Mouse (Mus musculus) megakaryocyte, embryonic 14.5 days (primary cell): ENCODE data around the gene Tstd1. TPM values are rescaled to one million over a fixed set of nuclear protein-coding genes. Genes with fewer than 3 reads are reported as not detected.

ENCODE experiments used
- H3K27me3 ChIP-seq: replicated peaks from 2 replicates; pipeline ENCODE3; 2012; ENCODE audit warnings: inconsistent platforms
- H3K36me3 ChIP-seq: replicated peaks from 2 replicates; pipeline ENCODE3; 2012; ENCODE audit warnings: low read length, inconsistent platforms, mixed read lengths
- H3K4me1 ChIP-seq: 2 replicates; pipeline ENCODE4 v1.6.1; 2012; ENCODE audit warnings: inconsistent platforms
- H3K4me3 ChIP-seq: replicated peaks from 2 replicates; pipeline ENCODE3; 2012; ENCODE audit warnings: moderate library complexity, mild to moderate bottlenecking, inconsistent platforms
- H3K9me3 ChIP-seq: 2 replicates; pipeline ENCODE4 v1.6.1; 2012; ENCODE audit warnings: inconsistent platforms
- FLI1 ChIP-seq: IDR thresholded peaks from 2 replicates; pipeline ENCODE4 v1.6.1; 2012; ENCODE audit warnings: low read length, inconsistent platforms, mixed read lengths
- GATA1 ChIP-seq: IDR thresholded peaks from 3 replicates; pipeline ENCODE4 v1.6.1; 2012; ENCODE audit warnings: mixed read lengths, low read length, inconsistent platforms, borderline replicate concordance
- polyA plus RNA-seq: library from polyadenylated mRNA; stranded (reverse); fragments of >175 nt; gene quantifications from 2 replicates; pipeline ENCODE4 v1.2.3, GENCODE M21; 2012; ENCODE audit warnings: low replicate concordance; ENCODE audit not compliant: insufficient read depth

Tstd1 gene
- polyA plus RNA-seq, 1 experiment, result not detected

DNA sequence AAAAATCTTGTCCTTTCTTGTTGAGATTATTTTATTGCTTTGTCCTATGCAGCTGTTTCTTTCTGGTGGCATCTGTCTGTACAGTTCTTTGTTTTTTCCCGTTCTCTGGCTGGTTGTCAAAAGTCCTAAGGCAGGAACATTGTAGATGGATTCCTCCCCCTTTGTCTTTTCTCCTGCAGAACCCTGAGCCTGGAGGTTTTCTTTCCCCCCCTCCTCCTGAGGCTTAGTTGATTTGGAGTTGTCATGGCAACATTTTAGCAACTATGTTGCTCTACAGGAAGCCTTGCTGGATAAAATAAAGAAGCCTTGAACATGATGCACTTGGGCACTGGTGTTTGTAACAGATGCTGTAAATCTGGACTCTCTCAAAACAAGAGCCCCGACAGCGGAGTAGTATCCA, 6.2 kb upstream of the Tstd1 start:
- H3K36me3 ChIP-seq, result peaks cover 50% of the 10 kb centered on the region
- H3K27me3 ChIP-seq, result peaks cover 2% of the 10 kb centered on the region
- H3K4me3 ChIP-seq, result peak overlapping the region; percentile 96
- peaks cover 27% of the 10 kb centered on the region for H3K4me1 ChIP-seq
- no peak for TF ChIP-seq FLI1
- TF ChIP-seq GATA1, result no peak
- no peaks in the 10 kb centered on the region for H3K9me3 ChIP-seq

DNA sequence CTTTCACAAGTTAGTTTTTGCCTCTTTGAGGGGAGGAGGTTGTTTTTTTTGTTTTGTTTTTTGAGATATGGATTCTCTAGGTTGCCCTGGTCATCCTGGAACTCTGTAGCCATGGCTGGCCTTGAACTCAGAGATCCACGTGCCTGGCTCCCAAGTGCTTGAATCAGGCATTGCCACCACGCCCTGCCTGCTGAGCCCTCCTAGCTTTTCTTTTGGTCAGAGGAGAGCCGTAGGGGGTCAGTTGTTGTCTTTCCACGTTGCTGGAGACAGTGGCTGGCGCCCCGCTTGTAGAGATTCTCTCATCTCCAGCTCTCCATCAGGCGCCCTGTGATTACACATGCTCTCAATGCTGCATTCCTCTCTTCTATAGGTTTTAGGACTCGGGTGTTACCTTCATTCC, 5.1 kb upstream of the Tstd1 start:
- Histone ChIP-seq H3K4me3 (no peak overlapping the region), H3K9me3 (no peaks in the 10 kb centered on the region), H3K27me3 (peaks cover 1% of the 10 kb centered on the region), H3K4me1 (peaks cover 22% of the 10 kb centered on the region), H3K36me3 (peaks cover 55% of the 10 kb centered on the region)
- TF ChIP-seq GATA1 (no peak), FLI1 (no peak)

DNA sequence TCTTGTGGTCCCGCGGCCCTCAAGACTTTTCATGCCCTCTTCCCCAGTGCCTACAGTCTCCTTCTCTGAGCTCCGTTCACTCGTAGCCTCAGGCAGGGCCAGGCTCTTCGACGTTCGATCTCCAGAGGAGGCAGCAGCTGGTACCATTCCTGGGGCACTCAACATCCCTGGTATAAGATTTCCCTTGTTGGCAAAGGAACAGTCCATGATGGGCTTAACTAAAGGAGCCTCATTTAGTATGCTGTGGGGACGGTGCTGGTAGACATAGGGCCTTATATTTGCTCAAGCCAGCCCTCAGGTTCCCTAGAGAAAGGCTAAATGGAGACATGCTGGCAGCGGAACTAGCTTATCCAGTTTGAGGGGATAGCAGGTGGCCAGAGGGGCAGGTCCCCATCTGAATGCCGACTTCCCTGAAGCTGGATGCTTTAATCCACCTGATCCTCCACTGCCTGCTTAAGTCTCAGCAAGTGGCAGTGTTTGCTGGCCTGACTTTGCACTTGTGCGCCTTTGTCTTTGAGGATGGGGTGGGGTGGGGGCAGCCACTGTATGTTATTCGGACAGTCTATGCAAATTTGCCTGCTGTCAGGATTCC, 715 bp downstream of the Tstd1 start:
- Histone ChIP-seq H3K27me3 (no peaks in the 10 kb centered on the region), H3K36me3 (peaks cover 69% of the 10 kb centered on the region), H3K9me3 (no peaks in the 10 kb centered on the region), H3K4me1 (peaks cover 39% of the 10 kb centered on the region), H3K4me3 (no peak overlapping the region)
- TF ChIP-seq GATA1 (no peak), FLI1 (no peak)

DNA sequence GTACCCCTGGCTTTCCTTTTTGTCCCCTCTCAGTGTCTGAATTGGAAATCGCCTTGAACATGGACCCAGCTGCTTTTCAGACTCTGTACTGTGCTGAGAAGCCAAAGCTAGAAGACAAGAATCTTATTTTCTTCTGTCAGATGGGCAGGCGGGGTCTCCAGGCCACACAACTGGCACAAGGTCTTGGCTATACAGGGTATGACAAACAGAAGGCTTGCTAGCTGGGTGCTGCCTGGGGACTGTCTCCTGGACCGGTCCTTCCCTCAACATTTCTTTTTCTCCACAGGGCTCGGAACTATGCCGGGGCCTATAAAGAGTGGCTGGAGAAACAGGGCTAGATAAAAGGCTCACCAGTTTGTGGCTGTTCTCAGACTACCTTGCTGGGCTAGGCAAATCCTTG, 1.2 kb downstream of the Tstd1 start:
- Histone ChIP-seq H3K36me3 (peaks cover 66% of the 10 kb centered on the region), H3K4me3 (no peak overlapping the region)

DNA sequence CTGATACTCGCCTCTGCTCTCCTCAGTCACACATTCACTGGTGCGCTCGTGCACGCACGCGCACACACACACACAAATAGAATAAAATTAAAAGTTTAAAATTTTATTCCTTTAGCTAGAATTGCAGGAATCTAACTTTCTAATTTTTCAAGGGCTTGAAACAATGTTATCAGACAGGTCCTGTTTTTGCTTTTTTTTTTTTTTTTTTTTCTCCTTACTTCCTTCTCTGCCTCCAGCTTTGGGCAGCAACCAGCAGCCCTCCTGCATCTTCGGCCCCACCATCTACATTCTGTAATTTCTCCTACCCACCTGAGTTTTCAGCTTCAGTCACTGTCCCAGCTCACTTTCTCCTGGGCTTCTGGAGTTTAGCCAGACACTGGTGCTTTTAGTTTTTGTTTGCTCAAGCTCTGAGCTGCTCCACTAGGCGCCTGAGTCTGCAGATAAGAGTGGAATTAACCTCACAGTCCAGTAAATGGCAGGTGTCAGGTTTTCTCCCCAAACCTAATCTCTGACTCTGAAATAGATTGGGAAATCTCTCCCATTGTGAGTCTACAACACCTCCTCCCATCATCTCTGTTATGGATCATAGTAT, 3.9 kb downstream of the Tstd1 start:
- Histone ChIP-seq H3K4me1 (peaks cover 56% of the 10 kb centered on the region), H3K9me3 (no peaks in the 10 kb centered on the region), H3K36me3 (peaks cover 39% of the 10 kb centered on the region), H3K27me3 (no peaks in the 10 kb centered on the region), H3K4me3 (no peak overlapping the region)
- no peak for TF ChIP-seq GATA1
- no peak for TF ChIP-seq FLI1

More for the DNA sequence above, 1.2 kb downstream of the Tstd1 start:
- no peak for TF ChIP-seq FLI1
- no peak for TF ChIP-seq GATA1
- no peaks in the 10 kb centered on the region for H3K9me3 ChIP-seq
- peaks cover 42% of the 10 kb centered on the region for H3K4me1 ChIP-seq
- no peaks in the 10 kb centered on the region for H3K27me3 ChIP-seq

DNA sequence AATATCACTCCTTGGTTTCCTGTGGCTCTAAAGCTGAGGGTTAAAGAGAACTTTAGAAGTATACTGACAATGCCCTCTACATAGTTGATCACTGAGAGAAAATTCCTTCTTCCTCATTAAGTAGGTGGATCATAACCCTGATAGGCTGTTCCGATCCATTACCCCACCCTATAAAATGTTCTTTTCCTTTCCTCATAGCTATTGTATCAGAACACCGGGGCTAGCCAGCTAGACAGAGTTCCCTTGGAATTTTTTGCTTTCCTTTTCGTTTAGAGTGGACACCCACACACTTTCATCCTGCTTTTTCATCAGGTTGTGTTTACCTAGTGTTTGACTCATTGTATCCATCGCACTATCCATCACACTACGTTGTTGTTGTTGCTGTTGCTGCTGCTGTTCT, 6.0 kb downstream of the Tstd1 start:
- H3K36me3 ChIP-seq, result peaks cover 19% of the 10 kb centered on the region
- TF ChIP-seq GATA1 (no peak), FLI1 (no peak)
- H3K9me3 ChIP-seq, result no peaks in the 10 kb centered on the region; the same call in 1 of the 2 replicates
- H3K4me3 ChIP-seq, result no peak overlapping the region
- peaks cover 52% of the 10 kb centered on the region for H3K4me1 ChIP-seq
- H3K27me3 ChIP-seq, result no peaks in the 10 kb centered on the region

DNA sequence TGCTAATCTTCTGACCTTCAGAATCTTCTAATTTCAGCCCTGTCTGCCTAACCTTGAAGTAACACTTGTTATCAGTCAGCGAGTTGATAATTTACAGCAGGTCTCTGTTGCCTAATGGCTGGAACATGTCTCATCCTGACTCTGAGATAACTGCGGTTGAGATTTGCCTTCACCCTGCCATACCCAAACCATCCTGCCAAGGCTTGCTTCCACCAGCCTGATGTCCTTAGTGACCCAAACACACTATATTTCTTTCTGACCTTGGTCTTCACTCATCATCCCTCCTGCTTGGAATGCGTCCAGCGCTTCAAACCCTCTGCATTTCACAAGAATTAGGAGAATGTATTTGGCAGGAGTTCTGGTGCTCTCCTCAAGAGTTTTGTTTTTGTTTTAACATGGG, 6.5 kb downstream of the Tstd1 start:
- Histone ChIP-seq H3K9me3 (no peaks in the 10 kb centered on the region; the same call in 1 of the 2 replicates), H3K27me3 (no peaks in the 10 kb centered on the region), H3K36me3 (peaks cover 14% of the 10 kb centered on the region), H3K4me3 (no peak overlapping the region), H3K4me1 (peaks cover 47% of the 10 kb centered on the region)
- TF ChIP-seq FLI1, result no peak
- TF ChIP-seq GATA1, result no peak

DNA sequence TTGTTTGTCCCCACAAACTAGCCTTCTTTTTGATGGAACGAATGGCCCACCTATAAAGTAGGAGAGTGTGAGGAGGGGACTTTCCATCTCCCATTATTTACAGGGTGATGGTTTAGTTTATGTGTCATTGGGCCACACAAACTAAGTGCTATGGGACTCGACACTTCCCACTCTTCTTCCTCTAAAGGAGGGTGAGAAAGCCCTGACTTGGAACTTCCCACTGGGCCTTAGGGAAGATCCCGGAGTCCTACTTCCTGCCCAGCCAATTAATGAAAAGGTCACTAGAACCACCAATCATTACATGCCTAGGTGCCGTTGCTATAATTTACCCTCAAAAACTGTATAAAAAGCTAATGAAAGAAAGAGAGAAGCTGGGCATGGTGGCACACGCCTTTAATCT, 13.5 kb downstream of the Tstd1 start:
- peaks cover 2% of the 10 kb centered on the region for H3K27me3 ChIP-seq
- H3K9me3 ChIP-seq, result no peaks in the 10 kb centered on the region; the same call in 1 of the 2 replicates
- no peak for TF ChIP-seq FLI1
- no peak for TF ChIP-seq GATA1
- H3K36me3 ChIP-seq, result no peaks in the 10 kb centered on the region
- H3K4me1 ChIP-seq, result peaks cover 40% of the 10 kb centered on the region
- no peak overlapping the region for H3K4me3 ChIP-seq

DNA sequence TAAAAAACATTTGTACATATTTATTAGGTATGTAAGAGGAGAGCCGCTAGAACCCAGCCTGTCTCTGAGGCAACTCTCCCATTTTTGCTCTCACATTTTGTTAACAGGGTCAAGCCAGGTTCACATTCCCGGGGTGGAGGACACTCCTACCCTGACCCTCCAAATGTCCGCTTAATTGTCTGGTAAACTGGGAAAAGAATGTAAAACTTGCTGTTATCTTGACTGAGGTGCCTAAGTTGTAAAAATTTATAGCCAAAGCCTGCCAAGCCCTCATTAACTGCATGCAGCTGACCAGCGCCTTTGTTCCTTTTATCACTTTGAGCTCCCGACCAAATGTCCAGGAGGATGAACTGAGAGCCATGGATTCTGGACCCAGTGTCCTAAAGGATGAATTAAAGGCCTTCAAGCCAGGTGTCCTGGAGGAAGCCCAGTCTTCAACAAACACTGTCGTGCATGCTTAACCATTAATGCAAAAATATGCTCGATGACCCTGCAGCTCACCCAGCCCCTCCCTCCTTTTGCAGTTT, 16.7 kb downstream of the Tstd1 start:
- peaks cover 2% of the 10 kb centered on the region for H3K27me3 ChIP-seq

DNA sequence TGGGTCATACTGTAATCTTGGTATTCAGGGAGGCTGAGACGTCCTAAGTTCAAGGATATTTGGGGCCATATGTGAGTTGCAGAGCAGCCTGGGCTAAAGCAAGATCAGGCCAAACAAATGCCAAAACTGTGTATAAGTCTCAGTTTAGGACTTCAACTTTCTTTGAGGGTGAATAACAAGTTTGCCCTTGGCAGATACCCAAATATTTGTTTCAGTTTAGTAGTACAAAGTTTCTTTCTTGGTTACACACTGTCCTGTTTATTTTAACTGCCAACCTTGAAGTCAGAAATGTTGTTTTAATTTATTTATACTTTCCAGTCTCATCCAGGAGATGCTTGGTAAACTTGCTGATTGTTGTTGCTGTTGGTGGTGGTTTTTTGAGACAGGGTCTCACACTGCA, 17.3 kb downstream of the Tstd1 start:
- H3K27me3 ChIP-seq, result no peaks in the 10 kb centered on the region
- H3K9me3 ChIP-seq, result no peaks in the 10 kb centered on the region
- H3K4me3 ChIP-seq, result no peak overlapping the region
- H3K36me3 ChIP-seq, result peaks cover 4% of the 10 kb centered on the region
- no peak for TF ChIP-seq GATA1
- no peak for TF ChIP-seq FLI1
- H3K4me1 ChIP-seq, result peaks cover 54% of the 10 kb centered on the region

More for the DNA sequence above, 16.7 kb downstream of the Tstd1 start:
- Histone ChIP-seq H3K4me3 (no peak overlapping the region), H3K4me1 (peaks cover 50% of the 10 kb centered on the region), H3K36me3 (peaks cover 4% of the 10 kb centered on the region), H3K9me3 (no peaks in the 10 kb centered on the region)
- TF ChIP-seq GATA1 (no peak), FLI1 (no peak)
